Mouse (Mus musculus) left cerebral cortex, postnatal 10 days (tissue): Measurements from ENCODE around the gene Vwa2. TPM values are rescaled to one million over a fixed set of nuclear protein-coding genes. Genes with fewer than 3 reads are reported as not detected.

ENCODE experiments used
- DNase-seq, 2 experiments: peaks; one replicate each; pipeline ENCODE4 v3.0.0; 2021 to 2022; ENCODE audit warnings: low spot score in 2 of 2, mixed read lengths in 1 of 2; ENCODE audit errors: extremely low spot score in 1 of 2
- intact Hi-C: fragments of 180-260 bp; cut with DNase I; formaldehyde crosslinking; loops from one replicate; pipeline ENCODE4 v1.15.1; 2025
- total RNA-seq, 2 experiments: library from RNA; stranded (reverse); gene quantifications; 2 replicates each; pipeline ENCODE4 v1.2.3; 2021

Gene Vwa2
- under 1 TPM; 0.15 to 0.30 TPM for total RNA-seq

GRCm38 (mm10) chr19:56873816-56874600, at the start of gene Vwa2:
Vwa2 (plus strand) TSS chr19:56874249.
- peak in 1 of 2 experiments; percentile 52 for DNase-seq
- intact Hi-C loops, result no loop called here

GRCm38 (mm10) chr19:56826047-56826631, 47.9 kb upstream of the Vwa2 start, which contains the start of gene Tdrd1:
Tdrd1 (plus strand) TSS chr19:56826209.
- peak in 1 of 2 experiments; percentile 51 for DNase-seq
- intact Hi-C loops, result no loop called here

- intact Hi-C loops, result no loop called here
- DNase-seq, result no peak
Observed at GRCm38 (mm10) chr19:56828305-56828704, 45.7 kb upstream of the Vwa2 start.

- DNase-seq, result no peak
- intact Hi-C loops, result no loop called here
Observed at GRCm38 (mm10) chr19:56829267-56829666, 44.8 kb upstream of the Vwa2 start.

- DNase-seq, result no peak
- intact Hi-C loops, result no loop called here
Observed at GRCm38 (mm10) chr19:56830163-56830562, 43.9 kb upstream of the Vwa2 start.

GRCm38 (mm10) chr19:56835340-56835739, 38.7 kb upstream of the Vwa2 start:
- intact Hi-C loops, result no loop called here
- DNase-seq, result peak in 1 of 2 experiments; percentile 53

GRCm38 (mm10) chr19:56838942-56839706, 34.9 kb upstream of the Vwa2 start:
- intact Hi-C loops, result no loop called here
- no peak for DNase-seq

GRCm38 (mm10) chr19:56842974-56843373, 31.1 kb upstream of the Vwa2 start:
- no peak for DNase-seq
- intact Hi-C loops, result no loop called here

GRCm38 (mm10) chr19:56852590-56852989, 21.5 kb upstream of the Vwa2 start:
- intact Hi-C loops, result no loop called here
- no peak for DNase-seq

- no peak for DNase-seq
- intact Hi-C loops, result no loop called here
Observed at GRCm38 (mm10) chr19:56856455-56856854, 17.6 kb upstream of the Vwa2 start.

GRCm38 (mm10) chr19:56867701-56868100, 6.3 kb upstream of the Vwa2 start:
- intact Hi-C loops, result no loop called here
- no peak for DNase-seq

- no peak for DNase-seq
- intact Hi-C loops, result no loop called here
Observed at GRCm38 (mm10) chr19:56874601-56875315, 709 bp downstream of the Vwa2 start.

GRCm38 (mm10) chr19:56877364-56877763, 3.3 kb downstream of the Vwa2 start:
- no peak for DNase-seq
- intact Hi-C loops, result no loop called here

GRCm38 (mm10) chr19:56887879-56888278, 13.8 kb downstream of the Vwa2 start:
- no peak for DNase-seq
- intact Hi-C loops, result no loop called here

- intact Hi-C loops, result no loop called here
- no peak for DNase-seq
Observed at GRCm38 (mm10) chr19:56888654-56889053, 14.6 kb downstream of the Vwa2 start.

GRCm38 (mm10) chr19:56891438-56891837, 17.4 kb downstream of the Vwa2 start:
- intact Hi-C loops, result no loop called here
- DNase-seq, result no peak

- intact Hi-C loops, result no loop called here
- no peak for DNase-seq
Observed at GRCm38 (mm10) chr19:56892586-56892985, 18.5 kb downstream of the Vwa2 start.

GRCm38 (mm10) chr19:56893326-56893725, 19.3 kb downstream of the Vwa2 start:
- intact Hi-C loops, result no loop called here
- DNase-seq, result no peak

- DNase-seq, result no peak
- intact Hi-C loops, result no loop called here
Observed at GRCm38 (mm10) chr19:56897654-56898053, 23.6 kb downstream of the Vwa2 start.
